Mouse (Mus musculus): ENCODE results near the gene Immp1l. TPM values are rescaled to one million over a fixed set of nuclear protein-coding genes. Genes with fewer than 3 reads are reported as not detected.

The Immp1l gene
- polyA plus RNA-seq, 2 experiments, result 21.0 to 77.7 TPM

DNA sequence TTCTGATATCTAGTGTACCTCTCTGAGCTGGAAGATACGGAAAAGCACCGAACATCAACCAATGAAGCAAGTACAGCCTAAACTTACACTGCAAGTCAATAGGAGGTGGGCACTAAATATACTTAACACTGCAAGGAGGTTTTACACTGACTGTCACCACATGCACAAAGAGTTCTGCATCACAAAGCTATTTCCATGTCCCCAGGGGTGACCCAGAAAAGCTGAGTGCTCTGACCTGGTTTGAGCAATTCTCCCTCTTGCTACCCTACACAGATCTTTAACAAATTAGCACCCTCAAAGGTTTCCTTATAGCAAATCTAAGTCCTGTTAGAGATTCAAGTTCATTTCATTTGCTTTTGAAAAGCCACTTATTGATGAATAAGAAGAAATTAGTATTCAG lies 73.6 kb downstream of the Immp1l start:
- no peak for DNase-seq (ENCODE audit: low read depth in 3 of 3, low spot score in 3 of 3)
- no peak overlapping the region for H3K4me3 ChIP-seq (ENCODE audit: insufficient read depth in 1 of 2, low read depth in 2 of 2, low read length in 2 of 2)
- WGBS (ENCODE audit: insufficient replicate concordance), result 87% methylated on average over 2 of the region's 2 CpGs
- no peak for TF ChIP-seq CTCF (IDR thresholded peaks at IDR 0.05; ENCODE audit: low read depth)
- TF ChIP-seq EP300 (IDR thresholded peaks at IDR 0.05; ENCODE audit: low read depth), result no peak
- ATAC-seq (ENCODE audit: insufficient read depth), result no peak
- no peak overlapping the region for H3K9ac ChIP-seq (replicated peaks)
- H3K4me2 ChIP-seq (ENCODE audit: low read depth), result no peak overlapping the region
- H3K27me3 ChIP-seq (ENCODE audit: control insufficient read depth, insufficient read depth, low read length), result no peaks in the 10 kb centered on the region
- no peaks in the 10 kb centered on the region for H3K4me1 ChIP-seq (replicated peaks; ENCODE audit: control insufficient read depth in 2 of 2, insufficient read depth in 2 of 2, low read length in 1 of 2)
- H3K27ac ChIP-seq, result no peak overlapping the region
- H3K36me3 ChIP-seq (replicated peaks; ENCODE audit: control insufficient read depth, insufficient read depth, low read depth), result no peaks in the 10 kb centered on the region
- no peaks in the 10 kb centered on the region for H3K9me3 ChIP-seq (ENCODE audit: control insufficient read depth, low read length)

DNA sequence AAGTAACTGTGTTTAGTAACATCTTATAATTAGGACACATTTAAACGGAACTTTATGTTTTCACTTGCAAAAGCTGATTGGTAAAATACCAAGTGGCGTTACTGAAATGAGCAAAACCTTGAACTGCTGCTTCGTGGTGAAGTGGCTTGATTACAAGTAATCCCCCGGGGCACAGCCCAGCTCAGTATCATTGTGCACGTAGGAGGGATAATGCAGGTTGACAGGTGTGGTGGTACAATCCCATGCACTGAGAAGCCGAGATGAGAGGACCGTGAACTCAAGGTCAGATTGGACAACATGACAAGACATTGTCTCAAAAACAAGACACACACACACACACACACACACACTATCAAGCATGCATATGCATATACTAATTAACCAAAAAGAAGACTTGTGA lies 80.8 kb downstream of the Immp1l start:
- H3K27ac ChIP-seq, result no peak overlapping the region
- no peaks in the 10 kb centered on the region for H3K4me1 ChIP-seq (replicated peaks; ENCODE audit: control insufficient read depth in 2 of 2, insufficient read depth in 2 of 2, low read length in 1 of 2)
- no peaks in the 10 kb centered on the region for H3K9me3 ChIP-seq (ENCODE audit: control insufficient read depth, low read length)
- no peaks in the 10 kb centered on the region for H3K36me3 ChIP-seq (replicated peaks; ENCODE audit: control insufficient read depth, insufficient read depth, low read depth)
- no peak for DNase-seq (ENCODE audit: low read depth in 3 of 3, low spot score in 3 of 3)
- no peak overlapping the region for H3K4me3 ChIP-seq (ENCODE audit: insufficient read depth in 1 of 2, low read depth in 2 of 2, low read length in 2 of 2)
- ATAC-seq (ENCODE audit: insufficient read depth), result no peak
- H3K27me3 ChIP-seq (ENCODE audit: control insufficient read depth, insufficient read depth, low read length), result no peaks in the 10 kb centered on the region
- H3K9ac ChIP-seq (replicated peaks), result no peak overlapping the region
- H3K4me2 ChIP-seq (ENCODE audit: low read depth), result no peak overlapping the region
- TF ChIP-seq CTCF (IDR thresholded peaks at IDR 0.05; ENCODE audit: low read depth) (no peak), EP300 (IDR thresholded peaks at IDR 0.05; ENCODE audit: low read depth) (no peak)
- WGBS (ENCODE audit: insufficient replicate concordance), result 77% methylated on average over 7 of the region's 7 CpGs

DNA sequence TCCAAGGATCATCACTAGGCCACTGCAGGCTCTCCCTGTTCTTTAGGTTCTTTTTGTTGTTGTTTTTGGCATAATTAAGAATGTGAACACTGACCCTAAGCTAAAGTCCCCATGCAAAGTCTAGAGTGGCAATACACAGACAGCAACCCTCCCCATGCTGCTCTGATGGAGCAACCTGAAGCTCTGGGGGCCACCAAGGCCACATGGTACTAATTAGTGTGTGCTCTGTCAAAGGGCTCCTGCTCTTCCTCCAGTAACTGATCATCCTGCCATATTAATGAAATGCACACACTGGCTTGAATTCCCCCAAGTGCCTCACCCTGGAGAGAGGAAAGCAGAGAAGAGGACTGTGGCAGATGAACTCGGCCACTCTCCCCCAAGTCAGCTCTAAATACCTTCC lies 82.7 kb downstream of the Immp1l start:
- TF ChIP-seq CTCF (IDR thresholded peaks at IDR 0.05; ENCODE audit: low read depth) (no peak), EP300 (IDR thresholded peaks at IDR 0.05; ENCODE audit: low read depth) (no peak)
- no peaks in the 10 kb centered on the region for H3K27me3 ChIP-seq (ENCODE audit: control insufficient read depth, insufficient read depth, low read length)
- H3K9ac ChIP-seq (replicated peaks), result no peak overlapping the region
- no peaks in the 10 kb centered on the region for H3K36me3 ChIP-seq (replicated peaks; ENCODE audit: control insufficient read depth, insufficient read depth, low read depth)
- WGBS (ENCODE audit: insufficient replicate concordance), result 66% methylated on average over 1 of the region's 1 CpGs
- no peak for ATAC-seq (ENCODE audit: insufficient read depth)
- no peak overlapping the region for H3K4me3 ChIP-seq (ENCODE audit: insufficient read depth in 1 of 2, low read depth in 2 of 2, low read length in 2 of 2)
- H3K4me2 ChIP-seq (ENCODE audit: low read depth), result no peak overlapping the region
- H3K9me3 ChIP-seq (ENCODE audit: control insufficient read depth, low read length), result no peaks in the 10 kb centered on the region
- H3K27ac ChIP-seq, result no peak overlapping the region
- H3K4me1 ChIP-seq (replicated peaks; ENCODE audit: control insufficient read depth in 2 of 2, insufficient read depth in 2 of 2, low read length in 1 of 2), result no peaks in the 10 kb centered on the region
- no peak for DNase-seq (ENCODE audit: low read depth in 3 of 3, low spot score in 3 of 3)

GRCm38 (mm10) chr2:105987999-105988398 lies 83.6 kb downstream of the Immp1l start:
- no peak for DNase-seq (ENCODE audit: low read depth in 3 of 3, low spot score in 3 of 3)
- WGBS (ENCODE audit: insufficient replicate concordance), result 35% methylated on average over 2 of the region's 2 CpGs
- Histone ChIP-seq H3K9ac (replicated peaks) (no peak overlapping the region), H3K9me3 (ENCODE audit: control insufficient read depth, low read length) (no peaks in the 10 kb centered on the region), H3K27me3 (ENCODE audit: control insufficient read depth, insufficient read depth, low read length) (no peaks in the 10 kb centered on the region), H3K4me1 (replicated peaks; ENCODE audit: control insufficient read depth in 2 of 2, insufficient read depth in 2 of 2, low read length in 1 of 2) (no peaks in the 10 kb centered on the region), H3K4me2 (ENCODE audit: low read depth) (no peak overlapping the region), H3K36me3 (replicated peaks; ENCODE audit: control insufficient read depth, insufficient read depth, low read depth) (no peaks in the 10 kb centered on the region), H3K4me3 (ENCODE audit: insufficient read depth in 1 of 2, low read depth in 2 of 2, low read length in 2 of 2) (no peak overlapping the region), H3K27ac (no peak overlapping the region)
- no peak for TF ChIP-seq EP300 (IDR thresholded peaks at IDR 0.05; ENCODE audit: low read depth)
- TF ChIP-seq CTCF (IDR thresholded peaks at IDR 0.05; ENCODE audit: low read depth), result no peak
- no peak for ATAC-seq (ENCODE audit: insufficient read depth)

DNA sequence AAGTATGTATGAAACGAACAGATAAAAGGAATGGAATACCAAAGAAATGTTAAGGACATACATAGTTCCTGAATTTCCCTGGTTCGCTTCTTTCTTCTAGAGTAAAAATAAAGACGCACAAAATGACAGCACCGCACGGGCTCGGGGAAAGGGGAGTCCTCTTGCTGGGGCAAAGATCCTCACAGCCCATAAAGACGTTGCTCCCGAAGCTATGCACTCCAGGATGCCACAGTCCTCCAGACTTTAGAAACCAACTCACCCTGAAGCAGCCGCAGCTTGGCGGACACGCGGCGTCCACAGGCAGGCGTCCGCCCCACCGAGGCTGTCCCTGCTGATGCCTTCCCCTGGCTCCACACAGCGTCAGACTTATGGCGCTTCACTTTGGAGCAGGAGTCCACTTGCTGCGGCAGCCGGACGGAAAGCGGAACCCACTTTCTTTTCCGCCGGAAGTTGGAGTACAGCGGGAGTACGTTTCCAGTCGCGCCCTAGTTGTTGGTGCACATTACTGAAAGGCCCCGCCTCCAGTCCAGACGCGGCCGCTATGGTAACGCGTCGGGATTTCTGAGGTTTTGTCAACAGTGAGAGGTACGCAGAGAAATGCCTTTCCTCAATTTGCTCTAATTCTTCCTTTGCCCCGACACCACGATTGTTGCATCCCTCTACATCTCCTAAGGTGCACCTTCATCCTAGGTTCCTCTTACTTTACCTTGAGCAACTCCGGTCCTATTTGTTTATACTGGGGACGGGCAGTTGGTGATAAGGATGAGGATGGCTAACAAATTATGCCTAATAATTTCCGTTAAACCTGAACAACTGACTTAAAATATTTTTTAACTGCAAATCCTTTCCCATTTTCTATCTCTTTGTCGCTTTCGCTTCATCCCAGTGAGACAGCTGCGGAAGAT lies 98.6 kb downstream of the Immp1l start, which contains the start of gene Dnajc24:
Dnajc24 (minus strand) TSS at position 715 of the 905 bp plus-strand sequence.
- Histone ChIP-seq H3K4me2 (ENCODE audit: low read depth) (peak within 1 kb of the TSS; percentile 84), H3K27me3 (ENCODE audit: control insufficient read depth, insufficient read depth, low read length) (no peaks in the 10 kb centered on the region), H3K4me3 (ENCODE audit: insufficient read depth in 1 of 2, low read depth in 2 of 2, low read length in 2 of 2) (peak within 1 kb of the TSS; percentile 92 to 95), H3K36me3 (replicated peaks; ENCODE audit: control insufficient read depth, insufficient read depth, low read depth) (no peaks in the 10 kb centered on the region), H3K27ac (peak within 1 kb of the TSS; percentile 44), H3K9me3 (ENCODE audit: control insufficient read depth, low read length) (no peaks in the 10 kb centered on the region), H3K9ac (replicated peaks) (peak within 1 kb of the TSS; percentile 93), H3K4me1 (replicated peaks; ENCODE audit: control insufficient read depth in 2 of 2, insufficient read depth in 2 of 2, low read length in 1 of 2) (no peaks in the 10 kb centered on the region)
- DNase-seq (ENCODE audit: low read depth in 3 of 3, low spot score in 3 of 3) (peak; percentile 80 to 88 (median 82)), ATAC-seq (ENCODE audit: insufficient read depth) (peak; percentile 97)
- TF ChIP-seq CTCF (IDR thresholded peaks at IDR 0.05; ENCODE audit: low read depth), result 0 out of 2 replicates have a peak, but pooled peaks have one; percentile 27
- TF ChIP-seq EP300 (IDR thresholded peaks at IDR 0.05; ENCODE audit: low read depth), result no peak
- WGBS (ENCODE audit: insufficient replicate concordance), result 2% methylated on average over 44 of the region's 44 CpGs

Measured in liver, embryonic 14.5 days (tissue).